Mouse (Mus musculus) retina, embryonic 14.5 days (tissue): ENCODE results near the gene Itpr1.

Experiments used
- DNase-seq: peaks from one replicate; pipeline ENCODE4 v3.0.0-alpha.2; 2015; ENCODE audit warnings: low spot score

Itpr1 gene

DNA sequence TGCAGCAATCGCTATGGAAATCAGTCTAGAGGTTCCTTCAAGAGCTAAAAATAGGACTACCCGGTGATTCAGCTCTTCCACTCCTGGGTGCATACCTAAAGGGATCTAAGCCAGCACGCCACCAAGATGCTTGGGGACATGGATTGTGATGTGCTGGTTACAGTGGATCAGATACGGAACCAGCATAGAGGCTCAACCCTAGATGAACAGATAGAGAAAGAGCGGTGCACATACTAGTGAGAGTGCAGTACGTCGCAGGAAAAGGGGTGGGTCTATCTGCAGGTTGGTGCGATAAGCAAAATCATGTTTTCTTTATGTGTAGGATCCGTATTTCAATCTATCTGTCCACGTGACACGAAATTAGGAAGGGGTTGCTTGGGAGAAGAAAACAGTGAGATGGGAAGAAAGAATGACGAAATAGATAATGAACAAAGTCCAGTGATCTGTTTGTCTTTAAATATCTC, 113.1 kb downstream of the Itpr1 start:
- DNase-seq, result no peak

DNA sequence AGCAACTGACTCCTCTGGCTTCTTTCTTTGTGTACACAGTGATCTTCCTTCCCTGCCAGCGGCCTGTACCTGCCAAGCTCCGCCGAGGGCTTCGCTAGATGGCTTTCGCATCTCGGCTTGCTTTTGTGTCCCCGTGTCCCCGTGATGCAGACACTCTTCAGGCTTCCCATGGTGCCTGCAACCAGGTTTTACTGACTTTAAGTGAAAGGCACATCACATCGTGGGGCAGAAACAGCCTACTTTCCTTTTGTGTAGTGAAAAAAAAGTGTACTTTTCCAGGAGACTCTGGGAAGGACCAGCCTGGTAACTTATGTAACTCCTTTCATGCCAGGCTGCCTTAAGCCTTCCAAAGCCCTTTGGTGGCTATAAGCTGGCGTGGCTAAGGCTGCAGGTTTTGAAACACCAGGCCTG, 113.9 kb downstream of the Itpr1 start:
- DNase-seq, result no peak

DNA sequence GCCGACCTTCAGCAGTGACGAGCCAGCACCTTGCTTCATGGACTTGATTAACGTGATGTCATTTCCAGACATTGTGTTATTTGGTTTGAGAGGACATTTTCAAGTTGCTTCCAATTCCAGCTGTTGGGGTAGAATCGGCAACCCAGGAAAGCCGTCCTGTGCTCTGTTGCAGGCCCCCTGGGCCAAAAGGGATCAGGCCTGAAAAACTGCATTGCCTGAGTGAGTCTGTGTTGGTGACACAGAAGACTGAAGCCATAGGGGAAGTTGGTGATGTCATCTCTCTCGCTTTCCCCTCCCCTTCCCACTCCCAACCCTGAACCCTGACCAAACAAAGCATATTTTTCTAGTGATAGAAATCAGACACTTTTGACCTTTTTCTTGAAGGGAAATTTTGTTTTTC, 114.7 kb downstream of the Itpr1 start:
- no peak for DNase-seq

DNA sequence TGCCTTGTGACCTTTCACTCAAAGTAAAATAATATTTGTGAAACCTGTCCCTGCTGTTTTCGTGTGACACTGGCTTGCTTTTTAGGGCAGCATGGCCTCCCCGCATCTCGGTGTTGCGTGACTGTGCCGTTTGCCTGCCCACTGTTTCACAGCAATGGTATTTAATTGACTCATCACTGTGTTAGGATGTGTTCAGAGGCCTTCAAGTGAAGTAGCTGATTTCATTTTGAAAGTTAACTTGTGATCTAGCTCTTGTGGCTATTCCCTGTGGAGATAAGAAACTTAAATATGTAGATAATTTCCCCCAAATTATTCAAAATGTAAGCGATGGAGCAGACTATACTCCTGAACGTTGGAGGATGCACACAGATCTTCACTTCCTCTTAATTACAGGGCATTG, 115.4 kb downstream of the Itpr1 start:
- no peak for DNase-seq

DNA sequence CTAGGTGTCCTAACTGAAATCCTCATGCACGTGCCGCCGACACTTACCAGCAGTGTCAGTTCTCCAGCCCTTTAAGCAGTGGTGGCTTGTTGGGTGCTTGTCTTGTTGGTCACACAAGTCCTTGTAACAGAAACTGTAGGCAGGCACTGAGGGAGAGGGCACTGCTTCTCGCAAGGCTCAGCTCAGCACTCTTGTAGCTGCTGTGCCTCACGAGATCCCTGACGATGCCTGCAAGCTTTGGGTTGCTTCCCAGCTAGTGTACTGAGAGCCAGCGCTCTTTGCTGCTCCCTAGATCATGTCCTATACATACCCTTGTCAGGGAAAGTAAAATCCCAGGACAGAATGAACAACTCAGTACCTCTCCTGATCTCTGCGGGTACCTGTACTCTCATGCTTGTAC, 117.6 kb downstream of the Itpr1 start:
- no peak for DNase-seq

DNA sequence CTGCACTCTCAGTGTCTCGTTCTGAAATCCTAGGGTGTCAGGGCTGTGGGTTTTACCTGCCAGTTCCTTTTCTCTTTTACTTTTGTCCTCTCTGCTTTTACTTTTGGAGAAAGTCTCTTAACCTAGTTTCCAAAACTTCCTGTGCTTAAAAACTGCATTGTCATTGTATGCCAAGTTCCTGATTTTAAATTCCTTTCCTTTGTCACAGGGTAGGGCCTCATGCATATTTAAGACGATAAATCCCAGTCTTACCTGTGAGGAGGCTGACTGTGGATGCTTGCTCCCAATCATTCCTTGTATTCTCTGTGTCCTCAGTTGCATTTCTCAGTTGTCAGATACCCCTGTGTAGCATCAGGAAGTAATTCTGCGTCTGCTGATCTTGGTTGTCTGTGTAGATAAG, 118.4 kb downstream of the Itpr1 start:
- no peak for DNase-seq

DNA sequence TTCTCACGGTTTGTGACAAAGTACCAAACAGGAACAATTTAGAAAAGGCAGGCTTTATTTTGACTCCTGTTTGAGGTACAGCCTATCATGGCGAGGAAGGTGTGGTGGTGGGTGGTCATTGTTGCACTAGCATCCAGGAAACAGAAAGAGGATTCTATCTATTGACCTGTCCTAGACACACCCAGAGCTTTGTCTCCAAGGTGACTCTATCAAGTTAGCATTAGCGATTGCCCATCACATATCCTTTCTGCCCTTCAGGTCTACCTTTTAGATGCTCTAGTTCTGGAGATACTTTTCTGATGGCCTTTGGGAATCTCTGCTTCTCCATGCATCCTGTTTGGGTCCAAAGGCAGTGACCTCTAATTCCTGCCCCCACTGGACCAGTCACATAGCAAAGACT, 121.2 kb downstream of the Itpr1 start:
- no peak for DNase-seq

DNA sequence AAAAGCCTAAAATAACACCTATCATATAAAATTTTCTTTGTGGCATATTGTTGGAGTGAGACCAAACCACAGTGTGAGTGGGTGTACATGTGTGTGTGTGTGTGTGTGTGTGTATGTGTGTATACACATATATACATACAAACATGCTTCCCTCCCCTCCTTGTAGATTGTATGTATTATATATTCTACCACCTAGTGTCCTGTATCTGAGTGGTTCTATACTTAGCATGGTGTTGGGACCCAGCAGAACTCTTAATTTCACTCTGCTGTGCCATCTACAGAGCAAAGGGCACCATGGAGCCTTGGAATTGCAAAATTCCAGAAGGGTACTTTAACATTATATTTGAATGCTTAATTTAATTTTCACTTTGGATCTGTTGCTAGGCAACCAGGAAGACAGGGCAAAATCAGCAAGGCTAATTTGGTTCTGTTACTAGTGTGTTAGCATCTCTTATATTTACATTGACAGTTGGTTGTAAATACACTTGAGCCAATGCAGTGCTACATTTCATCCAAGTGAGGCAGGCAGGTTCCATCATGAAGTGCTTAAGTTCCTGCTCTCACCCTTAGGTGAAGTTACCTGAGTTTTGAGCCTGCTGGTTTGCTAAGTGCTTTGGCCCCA, 122.4 kb downstream of the Itpr1 start:
- DNase-seq, result no peak

DNA sequence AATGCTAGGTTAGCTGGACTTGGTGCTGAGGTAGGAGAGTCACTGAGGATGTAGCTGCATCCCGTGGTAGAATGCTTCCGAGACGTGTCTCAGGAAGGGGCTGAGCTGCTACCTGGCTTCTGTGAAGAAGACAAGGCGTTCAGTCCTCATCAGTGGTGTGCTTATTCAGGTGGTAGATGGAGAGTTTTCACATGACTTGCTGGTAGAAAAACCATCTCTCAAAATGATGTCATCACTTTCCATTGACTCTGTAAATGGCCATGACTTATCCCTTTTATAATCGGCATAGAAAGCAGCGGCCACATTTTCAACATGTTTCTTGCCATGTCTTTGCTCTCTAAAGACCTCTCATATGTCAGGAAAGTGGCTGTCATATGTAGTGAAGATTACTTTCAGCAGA, 123.6 kb downstream of the Itpr1 start:
- no peak for DNase-seq

DNA sequence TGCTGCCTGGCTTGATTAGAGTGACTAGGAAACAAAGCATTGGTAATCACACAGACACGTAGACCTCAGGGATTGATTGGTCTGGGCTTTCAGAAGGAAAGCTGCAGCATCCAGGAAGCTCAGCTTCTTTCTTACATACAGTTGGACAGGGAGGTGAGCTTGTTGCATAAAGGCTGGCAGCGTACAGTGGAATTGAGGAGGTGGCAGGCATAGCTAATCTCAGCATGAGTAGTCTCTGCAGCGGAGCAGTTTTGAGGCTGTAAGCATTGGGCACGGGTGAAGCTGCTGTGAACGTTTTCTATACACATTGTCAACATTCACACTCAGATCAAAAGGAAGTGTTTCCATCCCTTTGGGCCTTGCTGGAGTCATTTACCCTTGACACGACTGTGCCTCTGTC, 124.4 kb downstream of the Itpr1 start:
- no peak for DNase-seq

DNA sequence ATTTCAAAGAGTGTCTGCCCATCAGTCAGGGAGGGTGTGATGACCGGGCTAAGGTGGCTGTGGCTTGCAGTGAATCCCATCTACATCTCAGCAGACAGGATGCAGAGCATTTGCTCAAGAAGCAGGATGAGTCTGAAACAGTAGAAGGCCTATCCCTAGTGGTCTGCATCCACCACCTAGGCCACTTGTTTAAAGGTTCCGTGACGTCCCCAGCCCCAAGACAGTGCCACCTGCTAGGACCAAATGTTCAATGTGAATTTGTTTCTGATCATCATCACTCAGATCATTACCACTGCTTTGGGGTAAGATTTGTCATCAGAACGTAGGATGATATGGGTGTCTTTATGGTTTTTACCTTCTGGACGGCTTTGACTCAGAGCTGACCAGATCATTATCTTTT, 125.5 kb downstream of the Itpr1 start:
- no peak for DNase-seq

DNA sequence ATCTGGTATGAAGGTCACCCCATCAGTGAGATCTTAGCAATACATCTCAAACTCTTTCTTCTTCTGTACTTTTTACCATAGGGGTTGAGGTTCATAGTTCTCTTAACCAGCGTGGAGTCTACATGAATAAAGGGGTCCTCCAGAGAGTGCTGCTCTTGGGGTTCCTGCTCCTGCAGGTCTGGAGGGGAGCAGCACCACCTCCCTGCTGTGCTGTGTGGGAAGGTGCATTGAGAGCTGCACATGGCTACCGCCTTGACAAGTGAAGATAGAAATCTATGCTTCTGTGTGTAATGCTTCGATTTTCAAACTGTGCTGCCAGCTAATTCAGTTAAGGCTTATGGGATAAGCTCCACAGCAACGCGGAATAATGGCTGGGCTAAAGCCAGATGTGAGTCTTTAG, 130.1 kb downstream of the Itpr1 start:
- DNase-seq, result no peak

DNA sequence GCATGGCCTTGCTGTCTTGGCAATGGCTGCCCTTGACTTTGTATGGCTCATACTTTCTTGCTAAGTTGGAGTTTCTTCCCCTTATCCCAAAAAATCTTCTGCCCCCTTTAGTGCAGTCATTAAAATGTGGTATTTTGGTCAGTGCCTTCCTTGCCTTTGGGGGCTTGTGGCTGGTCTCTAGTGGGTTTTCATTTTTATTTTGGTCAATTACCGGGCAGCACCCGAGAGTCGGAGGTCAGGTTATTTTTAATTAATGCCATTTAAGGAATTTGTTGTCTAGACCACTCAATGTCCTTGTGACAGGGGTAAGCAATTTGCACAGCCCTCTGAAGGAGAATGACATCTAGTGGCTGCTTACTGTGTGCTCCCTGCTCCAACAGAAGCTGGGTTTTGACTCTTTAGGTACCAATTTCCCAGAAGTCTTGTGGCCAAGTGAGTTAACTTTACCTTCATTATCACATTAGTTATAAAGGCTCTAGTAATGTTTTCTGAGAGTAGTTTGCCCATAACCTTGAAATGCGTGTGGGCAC, 130.9 kb downstream of the Itpr1 start:
- DNase-seq, result peak; percentile 12

DNA sequence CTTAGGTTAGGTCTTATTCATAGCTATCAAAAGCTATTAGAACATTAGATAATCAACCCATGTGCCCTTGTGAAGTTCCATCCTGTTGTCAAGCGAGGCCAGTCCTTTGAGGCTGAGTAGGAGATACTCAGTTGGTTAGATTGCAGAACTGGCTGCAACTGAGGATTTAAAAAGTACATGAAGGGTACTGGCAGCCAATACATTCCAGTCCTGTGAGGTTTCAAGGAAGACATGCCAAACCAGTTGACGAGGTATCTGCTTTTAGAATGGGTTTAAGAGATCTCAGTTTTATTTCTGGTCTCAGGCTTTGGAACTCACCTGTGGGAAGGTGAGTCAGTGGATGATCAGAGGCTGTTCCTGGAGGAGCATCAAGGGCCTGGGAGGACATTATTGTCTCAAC, 137.9 kb downstream of the Itpr1 start:
- DNase-seq, result no peak

DNA sequence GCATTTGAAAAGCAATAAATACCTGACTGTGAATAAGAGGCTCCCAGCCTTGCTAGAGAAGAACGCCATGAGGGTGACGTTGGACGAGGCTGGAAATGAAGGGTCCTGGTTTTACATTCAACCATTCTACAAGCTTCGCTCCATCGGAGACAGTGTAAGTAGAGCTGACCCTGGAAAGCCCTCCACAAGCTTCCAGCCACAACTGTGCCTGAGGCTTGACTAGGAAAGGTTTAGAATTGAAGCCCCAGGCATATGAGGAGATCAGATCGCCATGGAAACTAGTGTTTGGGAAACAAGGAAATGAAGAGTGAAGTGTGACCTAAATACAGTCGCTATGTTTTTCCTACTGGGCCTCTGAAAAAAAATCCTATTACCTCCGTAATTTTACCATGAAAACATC, 139.1 kb downstream of the Itpr1 start:
- peak; percentile 32 for DNase-seq

DNA sequence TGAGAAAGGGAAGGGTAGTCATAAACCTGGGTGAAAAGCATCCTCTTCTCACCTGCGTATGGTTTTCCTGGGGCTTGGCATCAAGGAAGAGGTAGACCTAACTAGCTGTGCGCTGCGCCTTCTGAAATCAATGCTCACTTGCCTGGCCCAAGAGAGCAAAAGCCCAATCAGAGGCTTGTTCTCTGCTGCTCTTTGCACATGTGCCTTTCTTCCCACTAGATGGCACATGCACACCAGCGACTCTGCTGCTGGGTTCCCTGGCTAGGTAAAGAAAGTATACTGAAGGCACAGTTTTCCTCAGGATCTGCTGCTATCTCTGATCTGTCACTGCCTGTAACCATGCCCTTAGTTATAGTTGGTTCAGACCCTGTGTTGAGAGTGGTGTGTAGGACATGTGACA, 154.5 kb downstream of the Itpr1 start:
- peak; percentile 14 for DNase-seq

DNA sequence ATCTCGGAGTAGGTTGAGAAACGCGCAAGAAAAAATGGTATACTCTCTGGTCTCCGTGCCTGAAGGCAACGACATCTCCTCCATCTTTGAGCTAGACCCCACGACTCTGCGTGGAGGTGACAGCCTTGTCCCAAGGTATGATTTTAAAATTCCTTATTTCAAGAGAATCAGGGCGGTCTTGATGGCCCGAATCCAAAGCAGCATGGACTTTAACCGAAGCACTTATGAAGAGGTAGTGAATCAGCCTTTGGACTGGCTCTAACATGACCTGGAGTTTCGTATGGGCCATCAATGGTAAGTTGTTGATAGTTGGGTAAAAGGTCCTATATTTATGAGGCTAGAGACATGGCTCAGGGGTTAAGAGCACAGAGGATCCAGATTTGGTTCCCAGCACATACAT, 156.1 kb downstream of the Itpr1 start:
- DNase-seq, result no peak

DNA sequence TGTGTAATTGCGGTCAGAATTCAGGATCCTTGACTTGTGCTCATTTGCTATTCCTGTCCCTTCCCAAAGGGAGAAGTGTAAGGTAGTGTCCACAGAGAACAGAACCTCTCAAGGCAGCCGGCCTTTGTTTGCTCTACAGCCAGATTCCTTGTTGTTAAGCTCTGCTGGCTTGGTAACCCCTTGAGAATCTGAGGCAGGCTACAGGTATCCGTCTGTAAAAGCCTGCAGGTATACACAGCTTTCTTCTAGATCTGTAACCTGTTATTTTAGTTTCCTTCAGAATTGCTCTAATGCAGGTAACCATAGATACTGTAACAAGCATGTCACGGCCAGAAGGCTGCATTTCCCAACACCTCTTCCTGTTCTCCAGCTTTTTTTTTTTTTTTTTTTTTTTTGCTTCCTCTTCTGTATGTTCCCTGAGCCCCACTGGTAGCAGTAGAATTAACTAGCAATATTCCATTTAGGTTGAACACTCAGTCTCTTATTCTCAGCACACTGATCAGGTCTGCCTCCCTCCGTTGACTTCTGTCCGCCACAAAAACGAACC, 158.5 kb downstream of the Itpr1 start:
- no peak for DNase-seq

DNA sequence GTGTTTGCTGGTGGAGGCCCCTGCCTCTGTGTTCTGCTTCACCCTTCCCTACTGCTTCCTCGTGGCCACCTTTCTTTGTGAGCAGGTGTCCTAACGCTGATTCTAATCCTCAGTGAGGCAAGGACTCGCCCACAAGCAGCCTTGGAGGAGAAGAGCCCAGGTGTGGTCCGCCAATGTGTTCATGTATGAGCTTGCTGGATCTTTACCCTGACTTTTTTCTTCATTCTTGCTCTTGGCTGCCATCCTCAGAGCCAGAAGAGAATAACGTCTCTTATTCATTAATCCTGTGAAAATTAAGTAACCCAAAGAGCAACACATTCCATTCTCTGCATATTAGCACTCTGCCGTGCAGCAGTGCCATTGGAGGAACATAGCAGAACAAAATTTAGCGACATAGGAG, 161.1 kb downstream of the Itpr1 start:
- peak; percentile 3 for DNase-seq

DNA sequence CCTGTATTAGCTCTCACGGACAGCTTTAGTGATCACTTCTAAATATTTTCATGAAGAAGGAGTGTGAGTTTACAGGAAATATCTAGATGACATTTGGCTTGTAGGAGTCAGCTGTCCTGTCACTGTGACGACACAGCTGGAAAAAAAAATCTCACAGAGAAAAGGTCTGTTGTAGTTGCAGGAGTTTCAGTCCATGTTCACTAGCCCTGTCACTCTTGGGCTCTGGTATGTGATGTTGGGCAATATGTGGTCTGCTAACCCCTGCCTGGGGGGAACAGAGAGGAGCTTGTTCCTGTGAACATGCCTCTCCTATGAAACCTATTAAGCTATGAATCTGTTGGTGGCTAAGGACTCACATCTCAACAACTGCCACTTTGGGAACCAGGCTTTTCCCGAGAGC, 166.1 kb downstream of the Itpr1 start:
- no peak for DNase-seq

DNA sequence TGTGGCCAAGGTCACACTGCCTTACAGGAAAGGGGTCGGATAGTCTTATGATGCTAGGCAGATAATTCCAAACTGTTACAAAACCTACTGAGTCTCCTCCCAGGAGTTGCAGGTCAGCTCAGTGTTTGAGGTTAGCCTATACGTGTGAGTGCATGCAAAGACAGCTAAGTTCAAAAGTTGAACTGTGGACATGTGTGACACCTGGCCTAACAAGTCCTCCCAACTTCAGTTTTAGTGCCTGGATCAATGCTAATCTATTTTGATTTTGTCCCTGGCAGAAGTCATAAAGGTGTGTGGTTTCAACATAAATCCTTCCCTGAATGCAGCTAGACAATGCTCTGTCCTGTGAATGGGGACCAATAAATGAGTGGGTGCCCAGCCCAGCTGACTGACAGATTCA, 167.3 kb downstream of the Itpr1 start:
- DNase-seq, result no peak

DNA sequence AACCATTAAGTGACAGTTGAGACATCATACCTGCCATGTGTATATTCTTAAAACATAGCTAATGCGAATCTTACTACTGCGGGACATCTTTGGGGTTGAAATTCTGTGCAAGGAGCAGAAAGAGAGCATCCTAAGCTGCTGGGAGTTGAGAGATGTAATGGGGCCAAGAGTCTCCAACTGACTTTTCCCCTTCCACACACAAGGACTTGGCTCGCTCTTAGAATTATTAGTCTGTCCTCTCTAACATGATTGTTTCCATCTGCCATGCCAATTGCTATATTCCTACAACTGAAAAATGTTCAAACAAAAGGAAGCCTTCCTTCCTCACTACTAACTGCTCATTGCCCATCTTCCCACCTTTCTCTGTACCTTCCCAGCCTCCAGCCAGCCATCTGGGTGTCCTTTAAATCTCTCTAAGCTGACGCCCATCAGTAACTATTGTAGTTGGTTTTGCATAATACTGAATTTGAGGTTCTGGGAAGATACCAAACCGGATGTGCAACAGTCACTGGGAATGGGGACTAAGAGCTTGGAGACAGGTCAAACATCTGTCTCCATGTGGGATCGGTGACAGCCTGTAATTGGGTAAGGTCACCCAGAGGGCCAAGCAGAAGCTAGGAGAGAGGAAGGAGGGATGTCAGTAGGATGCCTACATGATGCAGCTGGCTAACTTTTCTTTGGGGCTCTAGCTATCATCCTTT, 177.9 kb downstream of the Itpr1 start:
- DNase-seq, result no peak

DNA sequence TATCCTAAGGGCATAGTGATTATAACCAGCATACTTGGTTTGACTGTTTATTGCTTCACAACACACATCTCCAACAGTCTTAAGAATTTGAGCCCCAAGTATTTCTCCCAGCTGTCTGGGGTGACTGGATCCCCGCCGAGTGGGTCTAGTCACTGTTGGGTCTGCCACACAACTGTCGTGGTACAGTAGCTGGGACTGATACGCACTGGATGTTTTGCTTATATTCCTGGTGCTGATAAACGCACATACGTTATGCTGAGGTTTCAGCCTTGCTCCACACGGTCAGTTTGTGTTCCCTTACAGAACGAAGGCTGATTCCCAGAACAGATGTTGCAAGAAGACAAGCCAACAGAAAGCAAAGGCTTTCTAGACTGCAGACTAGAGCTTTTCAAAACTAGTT, 180.2 kb downstream of the Itpr1 start:
- no peak for DNase-seq

DNA sequence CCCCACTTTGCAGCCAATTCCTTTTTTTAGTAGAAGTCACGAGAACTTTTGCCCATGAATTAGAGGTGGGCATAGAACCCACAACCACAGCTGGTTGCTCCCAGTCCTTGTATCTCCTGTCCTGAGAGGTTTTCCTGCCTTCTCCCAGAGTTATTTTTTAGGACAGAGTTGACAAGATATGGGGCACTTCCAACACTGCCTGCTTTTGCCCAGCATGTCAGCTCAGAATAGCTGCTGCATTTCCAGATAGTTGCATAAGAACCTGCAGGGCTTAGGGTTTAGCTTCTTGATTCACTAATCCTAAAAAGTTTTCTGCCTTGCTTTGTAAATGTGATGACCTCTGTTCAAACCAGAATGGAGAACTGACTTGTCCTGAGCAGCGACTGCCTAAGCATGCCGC, 185.1 kb downstream of the Itpr1 start:
- DNase-seq, result no peak
